Mouse (Mus musculus) mouse trophoblast stem cell (cell line): ENCODE measurements around the gene Il12rb1.
"Not testable (repeated sequence)": the region's sequence is repeated elsewhere in the genome, so short reads cannot be mapped to it uniquely, and the experiment has no call there.

Source experiments
- in situ Hi-C, 2 experiments: fragments of 300-500 bp; cut with MseI, MboI; formaldehyde crosslinking; loops; 2 replicates in 1 of 2; 3 replicates in 1 of 2; pipeline ENCODE4 v1.15.1; 2025

Gene Il12rb1

DNA sequence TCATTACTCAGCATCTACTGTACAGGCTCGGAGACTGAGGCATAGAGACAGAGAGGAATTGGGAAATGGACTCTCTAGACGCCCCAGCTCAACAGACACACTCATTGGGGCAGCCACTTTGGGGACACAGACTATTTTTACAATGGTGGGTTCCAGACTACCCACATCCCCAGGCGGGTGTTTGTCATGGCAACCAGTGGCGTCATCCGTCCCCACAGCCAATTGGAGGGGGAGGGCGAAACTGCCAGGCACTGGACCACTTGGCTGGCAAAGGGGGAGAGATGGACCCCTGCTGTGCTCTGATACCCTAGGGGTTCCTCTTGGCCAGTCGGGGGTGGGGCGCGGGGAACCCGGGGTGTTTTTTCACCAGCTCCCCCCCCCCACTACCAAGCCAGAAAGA lies 7.6 kb upstream of the Il12rb1 start:
- in situ Hi-C loops, result no loop called here

DNA sequence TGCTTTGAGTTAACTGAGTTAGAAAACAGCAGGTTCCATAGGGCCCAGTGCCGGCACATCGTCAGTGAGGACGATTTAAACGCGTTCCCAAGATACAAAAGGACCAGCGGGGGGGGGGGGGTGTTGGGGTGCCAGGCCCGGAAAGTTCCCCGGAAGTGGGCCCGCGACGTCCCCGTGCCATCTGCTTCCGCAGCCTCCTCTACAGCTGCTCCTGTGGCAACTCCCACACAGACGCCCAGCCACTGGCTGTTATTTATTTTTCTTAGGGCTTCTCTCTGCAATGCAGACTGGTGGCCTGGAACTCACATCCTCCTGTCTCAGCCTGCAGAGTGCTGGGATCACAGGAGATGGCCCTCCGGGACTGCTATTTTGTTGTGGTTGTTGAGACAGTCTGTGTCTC lies 7.1 kb upstream of the Il12rb1 start:
- in situ Hi-C loops, result no loop called here

DNA sequence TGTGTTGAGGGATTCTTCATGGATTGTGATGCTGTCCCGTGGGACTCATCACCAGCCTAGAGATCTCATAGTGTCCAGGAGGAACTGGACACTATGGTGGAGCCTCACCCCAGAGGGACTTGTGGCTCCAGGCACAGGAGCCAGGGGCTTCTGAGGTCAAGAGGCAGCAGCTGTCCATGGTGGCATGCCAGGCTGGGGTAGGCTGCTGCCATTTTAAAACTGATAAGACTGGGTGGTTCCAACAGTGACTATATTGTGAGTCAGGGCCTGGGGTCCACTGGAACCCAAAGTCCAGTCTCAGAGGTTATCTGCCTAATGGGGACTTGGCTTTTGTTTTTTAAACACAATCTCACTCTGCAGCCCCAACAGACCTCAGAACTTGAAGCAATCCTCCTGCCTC lies 6.4 kb upstream of the Il12rb1 start:
- in situ Hi-C loops, result no loop called here

DNA sequence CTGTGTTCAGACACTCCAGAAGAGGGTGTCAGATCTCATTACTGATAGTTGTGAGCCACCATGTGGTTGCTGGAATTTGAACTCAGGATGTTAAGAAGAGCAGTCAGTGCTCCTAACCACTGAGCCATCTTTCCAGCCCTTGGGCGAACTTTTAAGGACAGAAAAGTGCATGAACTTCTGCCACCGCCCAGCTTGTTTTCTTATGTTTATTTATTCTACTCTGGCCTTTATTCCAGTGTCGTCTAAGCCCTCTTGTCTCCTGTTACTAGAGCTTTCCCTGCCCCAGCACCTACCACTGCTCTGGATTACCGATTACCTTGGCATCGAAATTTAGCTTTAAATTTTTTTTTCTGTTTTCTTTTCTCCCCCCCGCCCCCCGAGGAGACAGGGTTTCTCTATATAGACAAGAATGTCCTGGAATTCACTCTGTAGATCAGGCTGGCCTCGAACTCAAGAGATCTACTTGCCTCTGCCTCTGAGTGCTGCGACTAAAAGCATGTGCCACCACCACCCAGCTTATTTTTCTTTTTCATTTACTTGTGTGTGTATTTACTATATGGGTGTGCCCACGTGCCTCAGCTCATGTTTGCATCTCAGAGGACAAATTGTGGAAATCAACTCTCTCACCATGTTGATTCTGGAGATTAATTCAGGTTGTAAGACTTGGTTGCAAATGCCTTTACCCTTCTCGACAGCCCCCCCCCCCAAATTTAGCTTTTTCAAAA lies 5.3 kb upstream of the Il12rb1 start:
- in situ Hi-C loops, result no loop called here

DNA sequence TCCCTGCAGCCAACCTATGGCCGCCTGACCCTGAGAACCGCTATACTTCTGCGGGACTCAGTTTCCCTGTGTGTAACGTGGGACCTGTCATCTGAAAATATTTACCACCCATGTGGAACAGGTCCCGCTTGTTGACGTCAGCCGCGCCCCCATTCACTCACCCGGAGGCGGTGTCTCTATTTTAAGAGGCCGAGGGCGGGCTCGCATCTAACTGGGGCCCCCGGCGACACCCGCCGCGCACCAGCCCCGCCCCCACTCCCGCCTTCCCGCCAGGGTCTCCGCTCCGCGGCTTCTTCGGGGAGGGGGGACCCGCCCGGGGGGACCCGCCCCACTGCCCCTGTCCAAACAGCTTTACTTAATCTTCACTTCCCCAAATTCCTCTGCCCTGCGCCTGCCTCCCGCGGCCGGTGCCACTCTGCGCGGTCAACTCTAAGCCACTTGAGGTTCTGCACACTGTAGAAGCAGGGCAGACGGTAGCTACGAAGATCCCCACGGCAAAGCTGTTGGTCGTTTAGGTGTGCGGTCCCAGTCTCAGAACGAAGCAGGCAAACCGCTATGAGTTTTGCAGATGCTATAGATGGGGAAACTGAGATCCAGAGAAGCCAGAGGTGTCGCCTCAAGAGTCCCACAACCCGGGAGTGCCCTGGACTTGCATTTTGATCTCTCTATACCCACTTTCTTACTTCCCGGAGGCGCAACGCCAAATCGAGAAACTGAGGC lies 4.3 kb upstream of the Il12rb1 start:
- in situ Hi-C loops, result no loop called here

DNA sequence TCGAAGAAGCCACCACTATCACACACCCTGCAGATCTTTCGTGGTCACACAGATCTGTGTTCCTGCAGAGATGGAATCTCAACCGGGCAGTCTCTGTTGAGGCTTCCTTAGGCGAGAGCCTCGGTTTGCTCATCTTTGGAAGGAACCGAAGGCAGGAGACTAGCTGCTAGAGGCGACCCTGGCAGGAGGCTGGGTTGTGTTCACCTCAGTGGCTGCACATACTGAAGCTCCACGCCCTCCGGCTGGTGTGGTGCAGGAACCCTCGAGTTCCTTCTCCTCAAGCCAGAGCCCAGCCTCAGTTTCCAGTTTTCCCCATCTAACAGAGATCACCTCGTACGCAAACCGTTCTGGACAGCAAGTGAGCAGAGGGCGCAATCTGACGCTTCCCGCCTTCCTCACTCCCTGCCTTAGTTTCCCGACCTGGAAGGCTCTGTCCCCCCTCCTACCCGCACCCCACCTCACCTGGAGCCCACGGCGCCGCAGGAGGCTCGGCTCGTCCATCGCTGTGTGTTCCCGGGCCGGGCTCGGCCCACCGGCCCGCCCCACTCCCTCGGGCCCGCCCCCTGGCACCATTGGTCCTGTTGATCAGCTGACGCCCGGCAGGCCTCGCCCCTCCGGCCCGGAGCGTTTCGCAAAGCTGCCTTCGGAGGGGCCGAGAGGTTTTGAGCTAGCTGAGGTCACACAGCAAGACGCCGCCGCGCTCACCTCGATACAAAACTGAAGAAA lies 3.6 kb upstream of the Il12rb1 start, which contains the start of gene Mast3:
Gene Mast3 (minus strand): TSS at position 574 of the 726 bp plus-strand sequence.
- in situ Hi-C loops, result no loop called here

DNA sequence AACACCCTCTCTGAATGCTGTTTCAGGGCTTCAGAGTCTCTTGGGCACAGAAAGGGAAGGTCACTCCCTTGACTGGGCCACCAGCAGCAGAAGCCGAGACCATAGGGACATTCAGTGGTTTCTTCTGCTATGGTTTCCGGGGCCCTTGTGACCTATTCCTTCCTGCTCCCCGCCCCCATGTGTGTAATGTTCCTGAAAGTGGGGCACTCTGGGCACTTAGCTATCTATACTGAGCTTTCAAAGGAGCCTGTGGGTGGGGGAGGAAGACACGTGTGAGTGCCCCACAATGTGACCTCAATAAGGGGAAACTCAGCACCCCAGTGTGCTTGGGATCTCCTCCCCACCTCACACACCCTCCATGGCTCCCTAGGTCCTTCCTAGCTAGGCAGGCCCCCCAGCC lies 1.7 kb upstream of the Il12rb1 start:
- in situ Hi-C loops, result no loop called here

DNA sequence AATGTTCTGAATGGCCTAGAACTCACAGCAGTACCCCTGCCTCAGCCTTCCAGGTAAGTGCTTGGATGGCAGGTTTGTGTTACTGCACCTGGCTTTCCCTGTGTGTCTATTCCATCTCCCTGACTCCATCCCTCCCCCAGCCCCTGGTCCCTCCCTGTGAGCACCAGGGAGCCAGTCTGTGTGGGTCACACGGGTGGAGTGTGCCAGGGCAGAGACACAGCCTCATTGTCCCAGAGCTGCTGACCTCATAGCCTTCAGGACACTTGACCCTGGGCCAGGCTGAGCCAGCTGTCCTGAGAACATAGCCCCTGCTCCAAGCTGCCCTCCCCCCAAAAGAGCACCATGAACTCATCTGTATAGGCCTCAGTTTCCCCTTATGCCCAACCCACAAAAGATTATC lies 945 bp upstream of the Il12rb1 start:
- in situ Hi-C loops, result no loop called here

DNA sequence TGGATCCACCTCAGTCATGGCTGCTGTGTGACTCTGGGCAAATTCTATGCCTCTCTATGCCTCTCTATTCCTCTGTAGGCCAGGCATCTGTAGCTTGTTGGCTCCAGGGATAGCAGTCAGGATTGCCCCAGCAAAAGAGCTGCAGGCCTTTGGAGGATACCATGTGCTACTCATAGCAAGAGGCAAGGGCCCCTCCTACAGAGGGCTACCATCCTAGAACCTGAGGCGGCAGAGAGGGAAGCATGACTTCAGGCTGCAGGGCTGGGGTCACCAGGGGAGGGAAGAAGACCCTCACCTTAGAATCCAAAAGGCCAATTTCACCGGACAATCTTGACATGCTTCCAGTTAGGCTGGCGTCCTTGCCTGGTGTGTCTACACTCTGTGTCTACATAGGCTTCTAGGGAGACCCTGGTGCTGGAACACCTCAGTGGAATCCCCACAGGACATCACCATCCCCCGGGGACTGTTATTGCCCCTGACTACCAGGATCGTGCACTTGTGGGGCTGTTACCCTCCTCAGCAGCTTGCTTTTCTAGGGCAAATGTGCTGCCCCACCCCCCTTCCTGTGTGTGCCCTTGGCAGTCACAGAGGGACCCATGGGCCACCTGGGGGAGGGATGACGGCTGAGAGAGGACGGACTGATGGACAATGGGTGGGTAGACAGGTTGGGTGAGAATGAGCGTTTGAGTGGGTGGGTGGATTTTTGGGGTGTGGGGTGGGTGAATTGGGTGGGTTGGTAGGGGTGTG lies 879 bp downstream of the Il12rb1 start:
- in situ Hi-C loops, result no loop called here

DNA sequence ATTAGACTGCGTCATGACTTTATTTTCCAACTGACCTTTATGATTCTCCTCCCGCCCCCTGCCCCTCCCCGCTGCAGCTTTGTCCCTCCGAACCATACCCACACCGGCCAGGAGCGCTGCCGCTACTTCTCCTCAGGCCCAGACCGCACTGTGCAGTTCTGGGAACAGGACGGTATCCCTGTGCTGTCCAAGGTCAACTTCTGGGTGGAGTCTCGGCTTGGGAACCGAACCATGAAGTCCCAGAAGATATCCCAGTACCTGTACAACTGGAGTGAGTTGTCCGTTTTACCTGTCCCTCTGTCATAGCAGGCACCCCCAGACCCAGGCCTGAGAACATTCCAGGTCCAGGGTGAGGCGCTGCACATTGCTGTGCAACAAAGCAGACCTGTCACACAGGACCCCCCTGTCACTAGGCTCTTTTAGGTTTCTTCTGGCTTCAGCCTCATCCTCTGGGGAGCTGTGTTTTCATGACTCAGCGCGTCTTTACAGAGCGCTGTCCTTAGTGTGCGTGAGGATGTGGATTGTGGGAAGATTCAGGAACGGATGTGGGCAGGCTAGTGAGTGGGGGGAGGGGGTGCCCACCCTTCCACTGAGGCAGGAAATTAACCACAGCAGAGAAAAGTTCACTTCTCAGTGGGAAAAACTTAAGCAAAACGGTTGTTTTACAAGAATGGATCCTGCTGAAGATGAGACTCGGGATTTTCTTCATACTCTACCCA lies 2.9 kb downstream of the Il12rb1 start:
- in situ Hi-C loops, result no loop called here

DNA sequence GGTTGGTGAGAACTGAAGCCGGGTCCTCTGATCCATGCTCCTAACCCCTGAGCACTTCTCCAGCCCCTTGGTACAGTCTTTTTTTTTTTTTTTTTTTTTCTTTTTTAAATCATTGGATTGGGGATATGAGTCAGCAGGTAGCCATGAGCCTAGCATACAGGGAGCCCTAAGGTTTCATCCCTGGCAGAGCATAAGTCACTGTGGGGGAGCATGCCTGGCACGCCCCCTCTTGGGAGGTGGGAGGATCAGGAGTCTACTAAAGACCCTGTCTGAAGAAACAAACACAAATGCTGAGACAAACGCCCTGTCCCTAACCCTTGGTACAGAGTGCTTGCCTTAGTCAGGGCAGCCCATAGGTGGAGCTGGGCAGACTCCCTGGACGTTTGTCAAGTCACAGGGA lies 3.8 kb downstream of the Il12rb1 start:
- in situ Hi-C loops, result no loop called here

DNA sequence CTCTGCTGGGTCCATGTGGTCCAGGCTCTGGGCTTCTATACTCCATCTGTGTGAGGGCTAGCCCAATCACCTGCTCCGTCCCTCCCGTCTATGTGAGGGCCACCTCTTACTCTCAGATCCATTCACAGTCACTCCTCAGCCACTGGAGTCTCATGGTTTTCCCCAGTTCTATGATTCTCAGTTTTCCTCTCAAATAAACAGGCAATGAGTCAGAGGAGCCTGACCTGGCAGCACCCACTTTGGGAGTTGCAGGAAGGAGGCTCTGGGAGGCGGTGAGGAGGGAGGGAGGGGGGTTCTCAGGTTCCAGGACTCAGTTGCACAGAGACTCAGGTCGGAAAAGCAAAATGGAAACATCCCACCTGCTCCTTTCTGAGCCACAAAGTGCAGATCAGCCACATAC lies 4.6 kb downstream of the Il12rb1 start:
- in situ Hi-C loops, result no loop called here

DNA sequence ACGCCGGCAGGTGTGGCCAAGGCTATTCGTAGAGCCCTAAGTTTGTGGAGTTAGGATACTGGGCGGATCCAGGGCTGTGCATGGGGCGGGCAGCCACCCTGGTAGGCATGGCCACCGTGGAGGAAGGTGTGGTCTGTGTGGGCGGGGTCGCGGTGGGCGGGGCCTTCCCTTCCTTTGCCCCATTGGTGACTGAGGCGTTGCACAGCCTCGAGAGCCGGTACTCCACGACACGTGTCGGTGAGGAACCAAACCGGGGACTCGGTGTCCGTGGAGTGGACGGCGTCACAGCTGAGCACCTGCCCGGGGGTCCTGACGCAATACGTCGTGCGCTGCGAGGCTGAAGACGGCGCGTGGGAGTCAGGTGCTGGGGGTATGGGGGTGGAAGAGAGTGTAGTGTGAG lies 8.4 kb downstream of the Il12rb1 start:
- in situ Hi-C loops, result no loop called here

DNA sequence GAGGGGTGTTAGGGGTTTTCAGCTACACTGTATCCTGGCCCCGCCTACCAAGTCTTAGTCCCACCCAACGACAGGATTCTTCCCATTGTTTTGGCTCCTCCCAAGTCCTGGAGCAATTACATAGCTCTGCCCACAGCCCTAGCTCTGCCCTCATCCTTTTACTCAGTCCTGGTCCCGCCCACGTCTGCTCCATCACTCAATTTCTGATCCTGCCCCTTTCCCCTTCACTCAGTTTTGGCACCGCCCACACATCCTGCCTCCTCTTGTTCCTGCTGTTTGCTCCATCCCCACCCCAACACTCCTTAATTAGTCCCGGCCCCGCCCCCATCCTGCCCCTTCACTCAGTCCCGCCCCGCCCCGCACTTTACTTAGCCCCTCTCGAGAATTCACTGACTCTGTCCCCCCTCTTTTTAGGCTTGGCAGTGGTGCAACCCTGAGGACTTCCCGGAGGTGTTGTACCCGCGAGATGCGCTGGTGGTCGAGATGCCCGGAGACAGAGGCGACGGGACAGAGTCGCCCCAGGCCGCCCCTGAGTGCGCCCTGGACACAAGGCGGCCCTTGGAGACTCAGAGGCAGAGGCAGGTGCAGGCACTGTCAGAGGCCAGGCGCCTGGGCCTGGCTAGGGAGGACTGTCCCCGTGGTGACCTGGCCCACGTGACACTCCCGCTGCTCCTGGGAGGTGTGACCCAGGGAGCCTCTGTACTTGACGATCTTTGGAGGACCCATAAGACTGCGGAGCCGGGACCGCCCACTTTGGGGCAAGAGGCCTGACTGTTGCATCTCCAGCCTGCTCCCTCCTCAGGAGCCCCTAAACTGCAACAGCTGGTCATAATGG lies 12.1 kb downstream of the Il12rb1 start:
- in situ Hi-C loops, result no loop called here

DNA sequence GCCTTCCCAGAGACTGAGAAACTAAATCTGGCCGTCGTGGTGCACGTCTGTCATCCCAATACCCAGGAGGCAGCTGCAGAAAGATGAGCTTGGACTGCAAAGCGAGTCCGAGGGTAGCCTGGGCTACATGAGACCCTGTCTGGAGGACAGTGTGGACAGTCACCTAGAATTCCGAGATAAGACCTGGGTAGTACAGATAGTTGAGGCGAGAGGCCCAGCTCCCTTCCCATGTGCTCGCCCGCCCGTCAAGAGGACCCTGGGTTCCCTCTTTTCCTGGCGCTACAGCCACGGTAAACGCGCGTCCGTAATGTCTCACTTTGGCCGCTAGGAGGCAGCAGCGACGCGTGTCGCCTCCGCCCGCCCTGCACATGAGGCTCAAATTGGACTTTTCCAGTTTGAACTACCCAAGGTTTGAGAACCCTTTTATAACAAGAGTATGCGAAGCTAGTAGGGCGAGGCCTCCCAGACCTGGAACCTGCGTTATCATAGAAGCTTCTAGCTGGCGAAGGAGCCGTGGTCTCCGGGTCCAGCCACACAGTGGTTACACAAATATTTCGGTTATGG lies 13.2 kb downstream of the Il12rb1 start:
- in situ Hi-C loops, result no loop called here

DNA sequence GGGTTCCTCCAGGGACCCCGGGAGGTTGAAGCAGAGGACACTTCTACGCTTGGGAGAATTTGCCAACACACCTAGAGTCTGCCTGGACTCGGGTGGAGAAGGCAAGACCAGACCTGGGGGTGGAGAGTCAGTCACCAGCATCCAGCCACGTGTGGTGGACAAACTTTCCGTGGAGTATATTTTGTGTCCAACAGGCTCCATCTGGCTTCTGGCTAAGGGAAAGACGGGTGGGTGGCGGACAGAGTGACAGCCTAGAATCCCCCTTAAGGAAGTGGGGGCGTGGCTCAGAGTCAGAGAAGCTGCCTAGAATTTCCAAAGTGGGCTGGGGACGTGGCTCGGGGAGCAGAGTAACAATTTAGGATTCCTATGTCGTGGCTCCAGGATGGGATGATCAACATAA lies 13.7 kb downstream of the Il12rb1 start:
- in situ Hi-C loops, result no loop called here

DNA sequence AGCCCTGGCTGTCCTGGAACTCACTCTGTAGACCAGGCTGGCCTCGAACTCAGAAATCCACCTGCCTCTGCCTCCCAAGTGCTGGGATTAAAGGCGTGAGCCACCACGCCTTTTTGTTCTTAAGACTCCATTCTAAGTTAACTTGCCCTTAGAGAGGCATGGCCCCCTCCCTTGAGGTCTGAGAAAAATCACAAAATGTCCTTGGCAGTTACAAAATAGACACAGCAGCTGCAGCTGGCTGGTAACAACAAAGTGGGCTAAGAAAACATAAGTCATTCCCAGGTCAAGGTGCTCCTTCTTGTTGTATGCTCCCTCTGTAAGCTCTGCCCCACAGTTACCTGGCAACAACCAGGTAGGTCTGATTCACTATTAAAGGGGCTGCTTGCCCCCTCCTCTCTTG lies 14.3 kb downstream of the Il12rb1 start:
- in situ Hi-C loops, result not testable (repeated sequence)

DNA sequence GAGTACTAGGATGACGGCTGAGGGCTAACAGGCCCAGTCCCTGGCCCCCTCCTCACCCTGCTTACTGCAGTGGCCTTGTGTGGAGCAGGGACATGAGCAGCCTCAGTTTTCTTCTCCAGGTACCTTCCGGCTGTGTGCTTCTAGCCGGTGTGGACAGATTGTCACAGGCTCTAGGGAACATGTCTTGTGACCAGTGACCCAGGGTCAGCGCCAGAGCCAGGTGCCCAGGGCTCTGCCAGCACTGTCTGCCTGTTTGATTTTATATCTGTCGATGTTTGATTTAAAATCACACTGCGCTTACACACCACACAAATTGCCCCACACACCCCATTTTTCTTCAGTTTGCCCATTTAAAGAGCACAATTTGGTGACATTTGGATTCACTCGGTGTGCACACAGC lies 15.6 kb downstream of the Il12rb1 start:
- in situ Hi-C loops, result no loop called here

DNA sequence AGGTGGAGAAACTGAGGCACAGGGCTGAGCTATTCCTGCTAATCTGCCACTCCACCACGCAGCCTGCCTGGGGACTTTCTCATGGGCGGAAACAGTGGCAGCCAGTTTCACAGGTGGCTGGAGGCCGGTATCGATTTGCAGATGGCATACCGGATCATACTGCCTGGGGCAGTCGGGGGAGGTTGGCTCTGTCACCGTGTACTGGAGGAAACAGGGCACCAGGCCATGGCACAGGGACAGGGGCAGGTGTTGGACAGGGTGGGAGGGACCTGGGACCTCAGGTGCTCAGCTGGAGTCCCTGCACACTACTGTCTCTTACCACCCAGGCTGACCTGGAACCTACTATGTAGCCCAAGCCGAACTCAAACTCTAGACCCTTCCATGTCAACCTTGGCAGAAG lies 17.6 kb downstream of the Il12rb1 start:
- in situ Hi-C loops, result no loop called here

DNA sequence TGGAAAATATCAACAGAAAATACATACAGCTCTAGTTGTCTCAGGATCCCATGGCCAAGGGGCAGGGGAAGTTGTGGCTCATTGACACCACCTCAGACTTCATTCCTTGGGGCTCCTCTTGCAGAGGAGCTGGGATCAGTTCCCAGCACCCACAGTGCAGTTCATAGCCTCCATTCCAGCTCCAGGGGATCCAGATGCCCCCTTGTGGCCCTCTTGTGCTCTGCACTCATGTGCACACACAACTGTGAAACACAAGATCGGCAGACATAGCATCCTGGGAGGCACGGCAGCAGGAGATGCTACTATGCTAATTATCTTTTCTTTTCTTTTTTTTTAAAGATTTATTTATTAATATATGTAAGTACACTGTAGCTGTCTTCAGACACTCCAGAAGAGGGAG lies 18.8 kb downstream of the Il12rb1 start:
- in situ Hi-C loops, result no loop called here
